Mouse (Mus musculus) lung, adult 2 months (tissue): ENCODE data around the gene Rbm44.

Experiments used
- CTCF ChIP-seq: fragments of 200-500 bp; IDR thresholded peaks from 2 replicates; pipeline ENCODE4 v1.5.1; 2011; ENCODE audit warnings: mild to moderate bottlenecking, low read length, control low read depth; ENCODE audit not compliant: insufficient read depth
- POLR2A ChIP-seq: fragments of 200-500 bp; IDR thresholded peaks from 2 replicates; pipeline ENCODE4 v1.6.1; 2011; ENCODE audit warnings: low read depth, mild to moderate bottlenecking, control low read depth, low read length, borderline replicate concordance; ENCODE audit errors: extremely low read depth

DNA sequence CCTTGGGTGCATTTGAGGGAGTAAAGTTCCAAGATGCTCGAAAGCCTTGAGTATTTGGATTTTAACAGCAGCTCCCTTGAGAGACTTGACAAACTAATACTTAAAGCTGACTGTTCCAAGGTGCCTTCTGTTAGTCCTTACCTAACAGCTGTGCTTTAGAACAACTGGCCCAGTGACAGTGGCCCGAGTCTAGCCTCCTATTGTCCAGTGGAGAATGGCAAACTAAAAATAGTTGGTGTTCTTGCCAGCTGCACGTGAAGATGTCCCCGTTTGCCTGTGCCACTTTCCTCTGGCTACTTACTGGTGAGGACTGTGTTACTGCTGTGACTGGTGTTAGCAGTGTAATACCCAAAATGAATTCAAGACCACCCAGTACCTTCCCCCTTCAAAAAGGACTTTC is 32.0 kb downstream of the Rbm44 start:
- TF ChIP-seq CTCF = no peak
- no peak for TF ChIP-seq POLR2A
